Mouse (Mus musculus) macrophage (primary cell): ENCODE data around the gene Bcl9. TPM values are rescaled to one million over a fixed set of nuclear protein-coding genes. Genes with fewer than 3 reads are reported as not detected.

Experiments
- H3K27ac ChIP-seq: fragments of 350-480 bp; formaldehyde crosslinking; 2 replicates; pipeline ENCODE4 v1.9.0; 2021
- H3K36me3 ChIP-seq: fragments of 350-480 bp; formaldehyde crosslinking; 2 replicates; pipeline ENCODE4 v1.9.0; 2021; ENCODE audit errors: inconsistent target
- H3K4me3 ChIP-seq: fragments of 350-480 bp; formaldehyde crosslinking; 2 replicates; pipeline ENCODE4 v1.9.0; 2021; ENCODE audit errors: inconsistent target
- H3K79me2 ChIP-seq: fragments of 350-480 bp; formaldehyde crosslinking; 2 replicates; pipeline ENCODE4 v1.9.0; 2021; ENCODE audit errors: inconsistent target
- WGBS: methylation state at CpG from one replicate; pipeline ENCODE4 v1.1.7; 2026; ENCODE audit warnings: inconsistent platforms; ENCODE audit not compliant: missing documents; 5-methylcytosine and 5-hydroxymethylcytosine counted together
- polyA plus RNA-seq: library from polyadenylated mRNA; stranded (reverse); fragments of 250-400 nt; gene quantifications from 3 replicates; pipeline ENCODE4 v1.2.4, GENCODE M21; 2018; ENCODE audit warnings: inconsistent platforms

Gene Bcl9
- polyA plus RNA-seq, 1 experiment from 2014 or later: 19.3 TPM

DNA sequence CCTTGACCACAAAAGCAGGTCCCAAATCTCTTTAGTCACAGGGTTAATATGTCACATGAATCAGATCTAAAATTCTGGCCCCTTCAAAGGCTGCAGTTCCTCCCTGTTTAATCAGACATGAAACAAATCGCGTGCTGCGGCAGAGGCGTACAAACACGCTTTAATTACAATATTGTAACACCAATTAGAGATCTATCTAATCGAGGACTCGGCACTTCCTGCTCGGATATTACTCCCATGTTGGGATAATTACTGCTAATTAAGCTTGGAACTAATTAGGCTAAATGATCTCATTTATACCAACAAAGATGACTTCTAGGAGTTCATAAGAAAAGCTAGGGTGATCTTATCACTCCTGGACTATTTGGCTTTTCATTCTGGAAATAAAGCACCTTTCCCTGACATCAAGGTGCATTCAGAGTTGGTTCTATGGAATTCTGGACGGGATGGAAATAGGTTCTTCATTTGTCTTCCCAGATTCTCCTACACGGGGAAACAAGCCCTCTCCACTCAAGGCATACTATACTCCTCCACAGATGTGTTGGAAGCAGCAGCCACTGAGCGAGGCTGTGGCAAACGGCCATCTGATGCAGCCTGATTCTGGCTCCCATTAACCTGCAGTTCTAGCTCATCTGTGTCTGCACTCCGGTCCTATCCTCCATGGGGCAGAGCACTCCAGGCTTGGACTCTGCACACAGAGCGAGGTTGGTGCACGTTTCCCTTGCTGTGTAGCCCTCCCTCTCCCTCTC is 31.9 kb downstream of the Bcl9 start:
- WGBS: 92% methylated on average over 15 of the region's 15 CpGs
- H3K79me2 ChIP-seq: no peaks in the 10 kb centered on the region
- H3K36me3 ChIP-seq: no peaks in the 10 kb centered on the region
- H3K27ac ChIP-seq: no peak overlapping the region
- no peak overlapping the region for H3K4me3 ChIP-seq

DNA sequence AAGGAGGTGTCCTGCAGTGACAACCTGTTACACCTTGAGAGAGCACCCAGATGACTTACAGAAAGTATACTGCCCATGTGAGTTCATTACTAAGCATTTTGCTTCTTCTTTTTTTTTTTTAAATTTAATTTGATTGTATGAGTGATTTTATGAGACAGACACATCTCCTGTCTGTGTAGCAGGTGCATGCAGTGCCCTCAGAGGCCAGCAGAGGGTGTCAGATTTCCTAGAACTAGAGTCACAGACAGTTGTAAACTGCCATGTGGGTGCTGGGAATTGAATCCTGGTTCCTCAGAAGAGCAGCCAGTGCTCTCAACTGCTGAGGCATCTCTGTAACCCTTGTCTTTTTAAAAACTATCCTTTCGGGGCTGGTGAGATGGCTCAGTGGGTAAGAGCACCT is 35.5 kb downstream of the Bcl9 start:
- Histone ChIP-seq H3K36me3 (no peaks in the 10 kb centered on the region), H3K4me3 (no peak overlapping the region), H3K27ac (no peak overlapping the region), H3K79me2 (no peaks in the 10 kb centered on the region)
- 100% methylated on average over 1 of the region's 1 CpGs for WGBS

DNA sequence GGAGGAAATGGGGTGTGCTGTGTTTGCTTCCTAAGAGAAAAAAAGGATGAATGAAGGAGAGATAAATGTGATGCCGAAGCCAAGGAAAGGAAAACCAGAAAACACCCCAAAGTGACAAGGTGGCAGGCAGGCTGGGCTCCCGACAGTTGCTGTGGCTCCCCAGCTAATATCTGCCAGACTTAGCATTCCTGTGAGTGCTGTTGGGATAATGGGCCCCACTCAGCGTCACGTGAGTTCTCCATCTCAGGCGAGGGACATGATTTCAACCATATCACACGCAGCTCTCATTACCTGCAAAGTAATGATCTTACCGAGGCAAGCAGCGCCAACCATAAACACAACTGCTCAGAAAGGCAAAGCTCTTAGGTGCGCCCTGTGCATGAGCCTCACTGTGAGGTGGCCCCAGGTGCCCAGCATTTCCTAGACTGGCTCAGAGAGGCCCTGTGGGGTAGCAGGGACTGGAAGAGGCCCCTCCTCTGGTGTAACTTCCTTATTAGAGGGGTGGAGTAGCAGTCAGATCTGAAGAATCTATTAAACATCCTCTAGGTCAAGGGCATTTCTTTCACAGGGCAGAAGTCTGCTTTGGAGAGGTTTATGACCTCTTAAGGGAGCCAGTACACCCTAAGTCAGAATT is 41.9 kb downstream of the Bcl9 start:
- WGBS: 17% methylated on average over 9 of the region's 9 CpGs
- H3K36me3 ChIP-seq: no peaks in the 10 kb centered on the region
- no peak overlapping the region for H3K4me3 ChIP-seq

DNA sequence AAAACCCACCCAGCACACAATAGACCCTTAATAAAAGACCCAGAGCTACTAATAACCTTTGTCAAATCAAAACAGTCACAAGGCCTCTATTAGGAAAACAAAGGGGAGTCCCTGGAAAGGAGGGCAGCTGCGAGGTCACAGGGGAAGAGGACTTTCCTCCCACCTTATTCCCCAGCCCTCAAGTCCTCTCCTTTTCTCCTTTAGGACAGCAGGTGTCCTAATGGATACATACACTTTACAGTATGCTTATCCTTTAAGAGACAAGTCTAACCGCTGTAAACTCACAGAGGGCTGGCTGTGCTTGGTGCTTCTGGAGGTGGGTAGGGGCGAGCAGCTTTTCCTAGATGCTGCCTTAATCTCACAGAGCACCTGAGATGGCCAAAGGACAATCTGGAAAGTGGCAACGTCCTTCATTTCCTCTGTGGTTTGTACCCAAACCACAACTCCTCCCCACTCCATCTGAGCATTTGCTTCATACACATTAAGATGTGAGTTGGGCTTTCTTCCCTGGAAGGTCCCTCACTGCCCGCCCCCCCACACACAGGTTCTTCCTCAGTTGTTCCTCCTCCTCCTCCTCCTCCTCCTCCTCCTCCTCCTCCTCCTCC is 42.8 kb downstream of the Bcl9 start:
- Histone ChIP-seq H3K36me3 (no peaks in the 10 kb centered on the region), H3K27ac (no peak overlapping the region), H3K4me3 (no peak overlapping the region), H3K79me2 (no peaks in the 10 kb centered on the region)
- WGBS: 5% methylated on average over 5 of the region's 5 CpGs

More for the DNA sequence above, 41.9 kb downstream of the Bcl9 start:
- Histone ChIP-seq H3K27ac (no peak overlapping the region), H3K79me2 (no peaks in the 10 kb centered on the region)

DNA sequence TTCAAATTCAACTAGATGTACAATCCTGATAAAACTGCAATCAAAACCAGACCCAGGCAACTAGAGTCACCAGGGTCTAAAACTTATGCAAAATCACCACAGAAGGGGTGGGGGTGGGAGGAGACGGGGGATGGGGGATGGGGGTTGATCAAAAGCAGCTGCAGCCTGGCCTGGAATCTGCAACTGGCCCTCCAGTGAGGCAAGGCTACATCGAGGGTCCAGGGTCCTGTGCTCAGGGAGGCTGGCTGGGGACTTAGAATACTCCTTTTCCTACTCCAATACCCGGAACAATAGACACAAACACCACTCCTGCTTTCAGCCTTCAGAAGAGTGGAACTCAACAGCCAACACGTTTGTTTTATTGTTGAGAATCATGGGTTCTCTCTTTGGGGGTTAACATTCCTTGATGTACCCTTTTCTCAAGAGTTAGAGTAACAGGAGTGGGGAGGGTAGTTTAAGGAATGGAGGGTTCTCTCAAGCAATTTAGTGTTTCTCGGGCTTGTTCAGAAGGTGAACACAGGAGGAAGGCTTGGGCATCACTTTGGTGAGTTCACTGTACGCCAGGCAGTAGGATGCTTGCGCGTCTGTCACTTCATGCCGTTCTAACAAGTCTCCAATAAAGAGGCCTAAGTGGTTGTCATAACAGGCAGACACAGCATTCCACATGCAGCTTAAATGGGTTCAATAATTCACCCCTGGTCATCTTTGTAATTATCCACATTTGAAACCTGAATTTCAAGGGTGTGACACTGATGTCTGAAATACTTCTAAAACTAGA is 43.7 kb downstream of the Bcl9 start:
- Histone ChIP-seq H3K79me2 (no peaks in the 10 kb centered on the region), H3K4me3 (no peak overlapping the region), H3K27ac (no peak overlapping the region), H3K36me3 (no peaks in the 10 kb centered on the region)
- 93% methylated on average over 9 of the region's 9 CpGs for WGBS

DNA sequence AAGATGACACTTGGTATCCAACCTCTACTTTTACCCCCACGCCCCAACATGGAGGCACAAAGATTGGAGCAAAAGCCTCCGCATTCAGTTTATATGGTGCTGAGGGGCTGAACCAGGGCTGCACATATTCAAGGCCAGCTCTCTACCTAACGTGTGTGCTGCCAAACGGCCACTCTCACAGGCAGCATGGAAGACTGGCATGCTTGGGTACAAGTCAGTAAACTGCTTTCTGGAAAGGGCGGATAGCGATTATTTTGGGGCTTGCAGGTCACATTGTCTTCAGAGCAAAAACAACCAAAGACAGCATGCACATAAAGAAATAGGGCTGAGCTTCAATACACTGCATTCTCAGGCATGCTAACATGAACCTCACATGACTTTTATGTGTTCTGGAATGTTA is 44.8 kb downstream of the Bcl9 start:
- no peaks in the 10 kb centered on the region for H3K36me3 ChIP-seq
- H3K79me2 ChIP-seq: no peaks in the 10 kb centered on the region
- 92% methylated on average over 6 of the region's 6 CpGs for whole genome bisulfite sequencing
- no peak overlapping the region for H3K27ac ChIP-seq
- H3K4me3 ChIP-seq: no peak overlapping the region

DNA sequence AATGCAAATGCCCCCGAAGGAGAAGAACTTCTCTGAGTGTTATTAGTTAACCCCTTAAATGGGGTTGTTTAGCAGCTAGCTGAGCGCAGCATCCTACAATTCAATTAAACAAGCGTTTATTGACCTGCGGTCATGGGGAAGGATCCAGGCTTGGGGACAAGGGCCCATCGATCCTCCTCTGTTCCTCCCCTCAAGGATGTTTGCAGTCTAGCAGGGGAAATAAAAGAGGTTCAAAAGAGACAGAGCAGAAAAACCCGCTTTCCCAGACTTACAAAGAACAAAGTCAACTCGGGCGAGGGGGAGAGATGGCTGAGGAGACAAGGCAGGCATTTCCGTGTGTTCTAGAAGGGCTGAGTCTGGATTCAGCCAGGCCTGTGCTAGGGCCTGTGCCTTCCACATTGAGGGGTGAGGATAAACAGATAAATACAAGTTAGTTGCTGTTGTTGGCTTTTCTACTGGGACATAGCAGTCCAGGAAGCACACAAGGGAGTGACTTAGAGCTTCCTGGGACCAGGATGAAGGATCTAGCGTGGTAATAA is 55.0 kb downstream of the Bcl9 start:
- H3K27ac ChIP-seq: no peak overlapping the region
- WGBS: 90% methylated on average over 10 of the region's 10 CpGs
- no peaks in the 10 kb centered on the region for H3K79me2 ChIP-seq
- no peaks in the 10 kb centered on the region for H3K36me3 ChIP-seq
- H3K4me3 ChIP-seq: no peak overlapping the region

DNA sequence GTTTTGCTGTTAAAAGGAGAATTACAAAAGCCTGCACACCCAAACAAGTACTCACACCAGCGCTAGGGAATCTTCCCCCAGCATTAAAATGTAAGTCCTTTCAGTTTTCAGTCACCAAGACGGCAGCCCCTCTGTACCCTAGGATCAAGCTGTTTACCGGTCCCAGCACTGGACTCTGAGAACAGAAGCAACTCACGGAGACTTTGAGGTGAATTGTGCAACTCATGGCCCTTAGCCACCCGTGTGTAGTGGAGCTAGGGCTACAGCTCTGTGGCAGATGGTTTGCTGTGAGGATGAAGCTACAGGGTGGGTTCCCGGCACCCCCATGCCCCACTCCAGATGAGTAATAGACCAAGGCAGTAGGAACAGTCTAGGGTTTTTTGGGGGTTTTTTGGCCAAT is 55.9 kb downstream of the Bcl9 start:
- Histone ChIP-seq H3K4me3 (no peak overlapping the region), H3K27ac (no peak overlapping the region), H3K79me2 (no peaks in the 10 kb centered on the region), H3K36me3 (no peaks in the 10 kb centered on the region)
- 68% methylated on average over 6 of the region's 6 CpGs for WGBS

DNA sequence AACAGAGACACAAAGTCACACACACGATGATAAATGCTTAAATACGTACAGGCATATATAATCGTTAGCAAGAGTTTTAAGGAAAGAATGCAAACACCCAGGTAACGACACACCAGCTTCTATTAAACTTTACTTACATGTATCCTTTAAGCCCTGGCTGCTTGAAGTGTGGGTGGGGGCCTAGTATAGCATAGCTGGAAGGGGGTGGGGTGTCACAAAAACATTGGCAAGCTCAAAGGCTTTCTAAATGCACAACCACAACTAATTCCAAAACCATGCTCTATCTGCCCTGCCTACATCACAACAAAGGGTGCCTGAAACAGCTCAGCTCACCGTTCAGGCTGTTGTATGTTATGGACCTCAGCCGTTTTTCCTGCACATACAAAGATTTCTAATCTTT is 57.9 kb downstream of the Bcl9 start:
- no peaks in the 10 kb centered on the region for H3K79me2 ChIP-seq
- H3K4me3 ChIP-seq: no peak overlapping the region
- 97% methylated on average over 6 of the region's 6 CpGs for WGBS
- no peak overlapping the region for H3K27ac ChIP-seq
- H3K36me3 ChIP-seq: no peaks in the 10 kb centered on the region

DNA sequence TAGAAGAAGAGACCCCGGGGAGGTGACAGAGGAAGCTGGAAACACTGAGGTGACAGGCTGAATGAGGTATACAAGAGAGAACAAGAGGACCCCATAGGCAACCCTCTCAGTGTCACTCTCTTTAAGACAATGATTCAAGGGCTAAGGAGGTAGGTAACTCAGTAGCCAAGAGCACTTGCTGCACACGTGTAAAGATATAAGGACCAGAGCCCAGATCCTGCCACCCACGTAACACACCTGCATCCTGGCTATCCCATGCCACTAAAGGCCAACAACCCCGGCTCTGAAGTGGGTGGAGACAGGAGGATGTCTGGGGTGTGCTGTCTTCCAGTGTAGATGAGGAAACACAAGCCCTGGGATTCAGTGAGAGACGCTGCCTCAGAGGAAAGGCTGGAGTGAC is 58.4 kb downstream of the Bcl9 start:
- no peaks in the 10 kb centered on the region for H3K79me2 ChIP-seq
- 89% methylated on average over 5 of the region's 5 CpGs for WGBS
- no peak overlapping the region for H3K4me3 ChIP-seq
- no peaks in the 10 kb centered on the region for H3K36me3 ChIP-seq
- no peak overlapping the region for H3K27ac ChIP-seq

DNA sequence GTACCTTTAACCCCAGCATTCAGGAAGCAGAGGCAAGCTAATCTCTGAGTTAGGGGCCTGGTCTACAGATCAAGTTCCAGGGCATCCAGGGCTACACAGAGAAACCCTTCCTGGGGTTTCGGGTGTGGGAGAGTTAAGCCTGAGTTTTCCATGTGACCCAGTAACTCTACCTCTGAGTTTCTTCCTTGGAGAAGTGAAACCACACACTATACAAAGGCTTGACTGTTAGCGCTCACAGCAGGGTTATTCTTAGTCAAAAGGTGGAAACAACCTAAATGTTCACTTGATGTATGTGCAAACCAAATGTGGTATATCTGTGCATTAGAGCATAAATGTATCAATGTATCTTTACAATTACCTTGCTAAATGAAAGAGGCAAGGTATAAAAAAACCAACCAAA is 59.2 kb downstream of the Bcl9 start:
- 13% methylated on average over 1 of the region's 2 CpGs for WGBS
- no peak overlapping the region for H3K27ac ChIP-seq
- no peak overlapping the region for H3K4me3 ChIP-seq
- no peaks in the 10 kb centered on the region for H3K79me2 ChIP-seq
- no peaks in the 10 kb centered on the region for H3K36me3 ChIP-seq

DNA sequence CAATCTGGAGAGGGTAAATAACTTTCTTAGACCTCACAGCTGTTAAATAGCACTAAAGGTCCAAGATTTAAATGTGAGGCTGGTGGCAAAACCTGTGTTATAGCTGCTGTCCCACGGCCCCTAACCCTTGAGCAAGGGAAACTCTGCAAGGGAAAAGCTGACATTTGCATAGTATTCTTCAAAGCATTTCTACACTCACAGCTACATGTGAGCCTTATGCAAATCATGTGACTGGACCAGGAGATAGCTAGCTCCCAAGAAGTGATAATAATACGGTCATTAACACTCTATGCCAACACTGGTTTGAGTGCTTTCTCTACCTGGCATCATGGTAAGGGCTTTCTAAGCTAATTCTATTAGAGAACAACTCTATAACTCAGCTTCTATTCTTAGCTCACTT is 60.3 kb downstream of the Bcl9 start:
- H3K27ac ChIP-seq: no peak overlapping the region
- H3K36me3 ChIP-seq: no peaks in the 10 kb centered on the region
- 85% methylated on average over 2 of the region's 2 CpGs for WGBS
- no peak overlapping the region for H3K4me3 ChIP-seq
- no peaks in the 10 kb centered on the region for H3K79me2 ChIP-seq

DNA sequence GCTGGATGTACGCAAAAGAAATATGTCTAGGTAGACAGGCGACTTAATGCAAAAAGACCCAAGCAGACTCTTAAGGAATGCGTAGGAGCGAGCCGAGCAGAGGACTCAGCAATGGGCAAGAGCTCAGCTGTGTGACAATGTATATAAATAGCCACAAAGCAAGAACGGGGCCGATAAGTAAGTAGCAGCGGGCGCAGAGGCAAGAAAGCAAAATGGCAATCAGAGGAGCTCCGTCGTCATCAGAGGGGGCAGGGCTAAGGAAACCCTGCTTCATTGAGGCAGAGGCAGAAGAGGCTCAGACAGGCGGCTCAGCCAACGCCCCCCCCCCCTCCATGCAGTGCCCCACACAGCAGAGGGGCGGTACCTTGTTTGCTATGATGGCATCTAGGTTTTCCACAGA is 62.9 kb downstream of the Bcl9 start:
- H3K79me2 ChIP-seq: no peaks in the 10 kb centered on the region
- 92% methylated on average over 12 of the region's 14 CpGs for WGBS
- H3K36me3 ChIP-seq: no peaks in the 10 kb centered on the region
- H3K27ac ChIP-seq: no peak overlapping the region
- H3K4me3 ChIP-seq: no peak overlapping the region

DNA sequence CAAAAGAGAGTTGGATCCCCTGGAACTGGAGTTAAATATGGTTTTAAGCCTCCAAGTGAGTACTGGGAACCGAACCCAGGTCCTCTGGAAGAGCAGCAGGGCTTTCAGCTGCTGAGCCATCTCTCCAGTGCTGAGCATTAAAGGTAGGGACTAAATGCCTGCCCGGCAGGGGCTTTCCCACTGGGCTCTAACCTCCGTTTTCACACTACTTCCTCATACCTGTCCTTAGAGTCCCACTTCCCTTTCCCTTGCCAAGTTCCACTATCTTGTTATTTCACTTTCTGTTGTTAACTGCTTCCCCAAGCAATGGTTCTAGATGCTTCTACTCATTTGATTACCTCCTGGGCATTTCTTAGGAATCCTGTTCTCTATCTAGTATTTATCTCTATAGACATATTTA is 65.4 kb downstream of the Bcl9 start:
- no peaks in the 10 kb centered on the region for H3K36me3 ChIP-seq
- H3K4me3 ChIP-seq: no peak overlapping the region
- H3K27ac ChIP-seq: no peak overlapping the region
- no peaks in the 10 kb centered on the region for H3K79me2 ChIP-seq
- WGBS: 30% methylated on average over 3 of the region's 3 CpGs
